Mouse (Mus musculus): ENCODE measurements around the gene Rtn4rl2.

DNA sequence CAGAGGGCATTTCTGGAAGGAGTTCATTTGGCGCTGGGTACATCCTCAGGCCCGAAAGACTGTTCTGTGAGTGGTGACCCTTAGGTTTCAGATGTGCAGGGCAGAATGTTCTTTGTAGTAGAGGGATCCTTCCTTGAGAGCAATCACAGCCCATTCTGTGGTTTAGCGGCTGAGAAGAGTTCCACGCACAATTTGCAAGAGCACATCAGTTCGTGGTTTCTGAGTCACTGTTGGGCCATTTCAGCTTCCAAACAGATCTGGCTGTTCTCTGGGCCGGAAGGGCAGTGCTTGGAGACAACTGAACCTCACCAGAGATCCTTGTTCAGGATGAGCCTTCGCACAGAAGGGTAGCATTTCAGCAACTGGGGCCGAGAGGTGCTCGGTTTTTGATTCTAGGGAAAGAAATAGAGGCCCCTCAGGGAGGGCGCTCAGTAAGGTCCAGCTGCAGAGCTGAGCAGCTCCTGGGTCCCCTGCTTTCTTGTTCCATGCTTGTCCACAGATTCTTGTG is 33.1 kb upstream of the Rtn4rl2 start:
- TF ChIP-seq CHD2 (IDR thresholded peaks at IDR 0.05; ENCODE audit: low read depth, low read length) (no peak), MAFK (IDR thresholded peaks at IDR 0.05; ENCODE audit: insufficient read depth, low read depth, low read length) (no peak)
